Mouse (Mus musculus): Measurements from ENCODE around the gene Spred1. TPM values are rescaled to one million over a fixed set of nuclear protein-coding genes. Genes with fewer than 3 reads are reported as not detected.

The Spred1 gene
- polyA plus RNA-seq, 1 experiment = 6.3 TPM

- TF ChIP-seq GATA1 (IDR thresholded peaks at IDR 0.05; ENCODE audit: low read length) = no peak
Measured at GRCm38 (mm10) chr2:117109296-117109695, 11.9 kb upstream of the Spred1 start.

- no peak for TF ChIP-seq GATA1 (IDR thresholded peaks at IDR 0.05; ENCODE audit: low read length)
Measured at GRCm38 (mm10) chr2:117110355-117110866, 10.8 kb upstream of the Spred1 start.

GRCm38 (mm10) chr2:117113262-117113661 is 7.9 kb upstream of the Spred1 start:
- TF ChIP-seq GATA1 (IDR thresholded peaks at IDR 0.05; ENCODE audit: low read length) = no peak

GRCm38 (mm10) chr2:117113762-117114161 is 7.4 kb upstream of the Spred1 start:
- TF ChIP-seq GATA1 (IDR thresholded peaks at IDR 0.05; ENCODE audit: low read length) = no peak

GRCm38 (mm10) chr2:117118516-117118915 is 2.7 kb upstream of the Spred1 start:
- no peak for TF ChIP-seq GATA1 (IDR thresholded peaks at IDR 0.05; ENCODE audit: low read length)

- no peak for TF ChIP-seq GATA1 (IDR thresholded peaks at IDR 0.05; ENCODE audit: low read length)
Measured at GRCm38 (mm10) chr2:117119291-117120245, 1.6 kb upstream of the Spred1 start.

GRCm38 (mm10) chr2:117120246-117121211 is 645 bp upstream of the Spred1 start:
- no peak for TF ChIP-seq GATA1 (IDR thresholded peaks at IDR 0.05; ENCODE audit: low read length)

- TF ChIP-seq GATA1 (IDR thresholded peaks at IDR 0.05; ENCODE audit: low read length) = no peak
Measured at GRCm38 (mm10) chr2:117121984-117122605, 921 bp downstream of the Spred1 start.

- no peak for TF ChIP-seq GATA1 (IDR thresholded peaks at IDR 0.05; ENCODE audit: low read length)
Measured at GRCm38 (mm10) chr2:117122701-117123337, 1.6 kb downstream of the Spred1 start.

- TF ChIP-seq GATA1 (IDR thresholded peaks at IDR 0.05; ENCODE audit: low read length) = no peak
Measured at GRCm38 (mm10) chr2:117123701-117124100, 2.5 kb downstream of the Spred1 start.

- TF ChIP-seq GATA1 (IDR thresholded peaks at IDR 0.05; ENCODE audit: low read length) = no peak
Measured at GRCm38 (mm10) chr2:117124839-117125238, 3.7 kb downstream of the Spred1 start.

GRCm38 (mm10) chr2:117129156-117129555 is 8.0 kb downstream of the Spred1 start:
- TF ChIP-seq GATA1 (IDR thresholded peaks at IDR 0.05; ENCODE audit: low read length) = no peak

- TF ChIP-seq GATA1 (IDR thresholded peaks at IDR 0.05; ENCODE audit: low read length) = no peak
Measured at GRCm38 (mm10) chr2:117131910-117132309, 10.7 kb downstream of the Spred1 start.

GRCm38 (mm10) chr2:117133541-117133940 is 12.4 kb downstream of the Spred1 start:
- TF ChIP-seq GATA1 (IDR thresholded peaks at IDR 0.05; ENCODE audit: low read length) = no peak

- TF ChIP-seq GATA1 (IDR thresholded peaks at IDR 0.05; ENCODE audit: low read length) = no peak
Measured at GRCm38 (mm10) chr2:117137751-117138150, 16.6 kb downstream of the Spred1 start.
